Mouse (Mus musculus) olfactory bulb, adult 2 months (tissue): ENCODE results near the gene Gm12216.

ENCODE experiments used
- CTCF ChIP-seq: fragments of 200-500 bp; IDR thresholded peaks from 2 replicates; pipeline ENCODE4 v1.5.1; 2012; ENCODE audit warnings: low read depth, mild to moderate bottlenecking, low read length, moderate library complexity; ENCODE audit not compliant: insufficient read depth
- POLR2A ChIP-seq: fragments of 200-500 bp; IDR thresholded peaks from 2 replicates; pipeline ENCODE4 v1.6.1; 2012; ENCODE audit warnings: mild to moderate bottlenecking, low read depth, low read length, moderate library complexity; ENCODE audit not compliant: insufficient read depth

GRCm38 (mm10) chr11:53825409-53825808 is 33.6 kb downstream of the Gm12216 start:
- no peak for TF ChIP-seq CTCF
- no peak for TF ChIP-seq POLR2A
